Mouse (Mus musculus) CH12.LX (cell line): ENCODE data around the gene Ptprg. TPM values are rescaled to one million over a fixed set of nuclear protein-coding genes. Genes with fewer than 3 reads are reported as not detected.

Source experiments
- DNase-seq: peaks from one replicate; pipeline ENCODE4 v3.0.0-alpha.2; 2013; ENCODE audit errors: extremely low read depth
- H3K27ac ChIP-seq: 2 replicates; pipeline ENCODE4 v1.5.1; 2012; ENCODE audit warnings: low read depth, mild to moderate bottlenecking, control low read depth, moderate library complexity; ENCODE audit not compliant: insufficient read depth
- H3K27me3 ChIP-seq: replicated peaks from 2 replicates; pipeline ENCODE3; 2012; ENCODE audit warnings: inconsistent platforms
- H3K36me3 ChIP-seq, 2 experiments: replicated peaks in 1 of 2; 2 replicates each; pipeline versions ENCODE3 to v1.6.1; 2012; ENCODE audit warnings: inconsistent platforms in 1 of 2, low read length in 1 of 2, mild to moderate bottlenecking in 1 of 2, mixed read lengths in 1 of 2, moderate library complexity in 1 of 2; ENCODE audit not compliant: control insufficient read depth in 1 of 2, insufficient read depth in 1 of 2
- H3K4me1 ChIP-seq, 2 experiments: 2 replicates each; pipeline ENCODE4 v1.6.1; 2012; ENCODE audit warnings: inconsistent platforms in 1 of 2, moderate library complexity in 1 of 2; ENCODE audit not compliant: insufficient read depth in 2 of 2, control insufficient read depth in 1 of 2
- H3K4me2 ChIP-seq: 2 replicates; pipeline ENCODE4 v1.6.1; 2012; ENCODE audit warnings: low read depth, mild to moderate bottlenecking, control low read depth; ENCODE audit not compliant: poor library complexity, insufficient read depth, severe bottlenecking
- H3K4me3 ChIP-seq, 3 experiments: fragments of 150-350 bp in 1 of 3; sonication (generic) in 1 of 3; replicated peaks in 1 of 3; 2 replicates each; pipeline versions ENCODE3 to v1.5.1; 2011 to 2012; ENCODE audit warnings: low read depth in 2 of 3, low read length in 2 of 3, mild to moderate bottlenecking in 2 of 3, moderate library complexity in 2 of 3, control low read depth in 1 of 3, improper control_type of control experiment in 1 of 3, inconsistent platforms in 1 of 3, mixed read lengths in 1 of 3; ENCODE audit not compliant: poor library complexity in 1 of 3
- H3K79me2 ChIP-seq: replicated peaks from 2 replicates; pipeline ENCODE4 v1.6.1; 2012; ENCODE audit warnings: mild to moderate bottlenecking, moderate library complexity; ENCODE audit not compliant: control insufficient read depth, poor library complexity, insufficient read depth, severe bottlenecking; ENCODE audit errors: extremely low read depth
- H3K9ac ChIP-seq: 2 replicates; pipeline ENCODE4 v1.6.1; 2012; ENCODE audit warnings: low read depth, mild to moderate bottlenecking, control low read depth, moderate library complexity; ENCODE audit not compliant: insufficient read depth
- H3K9me3 ChIP-seq: replicated peaks from 2 replicates; pipeline ENCODE3; 2012; ENCODE audit warnings: low read length, inconsistent platforms, mixed read lengths
- CHD2 ChIP-seq: IDR thresholded peaks from 2 replicates; pipeline ENCODE4 v1.6.1; 2011; ENCODE audit warnings: low read length, improper control_type of control experiment
- E2F4 ChIP-seq: IDR thresholded peaks from 2 replicates; pipeline ENCODE4 v1.6.1; 2011; ENCODE audit warnings: low read depth, low read length, improper control_type of control experiment; ENCODE audit not compliant: insufficient replicate concordance
- EP300 ChIP-seq: IDR thresholded peaks from 2 replicates; pipeline ENCODE4 v1.6.1; 2011; ENCODE audit warnings: low read length, improper control_type of control experiment
- ETS1 ChIP-seq: conservative IDR thresholded peaks from 2 replicates; pipeline ENCODE4 v1.6.1; 2012; ENCODE audit warnings: low read depth, mild to moderate bottlenecking, inconsistent platforms, low read length, improper control_type of control experiment, moderate library complexity
- GABPA ChIP-seq: IDR thresholded peaks from 2 replicates; pipeline ENCODE4 v1.6.1; 2012; ENCODE audit warnings: low read depth, low read length, improper control_type of control experiment, inconsistent platforms; ENCODE audit not compliant: insufficient replicate concordance
- HCFC1 ChIP-seq: IDR thresholded peaks from 2 replicates; pipeline ENCODE4 v1.6.1; 2012; ENCODE audit warnings: low read depth, mild to moderate bottlenecking, inconsistent platforms, low read length, improper control_type of control experiment
- JUN ChIP-seq: IDR thresholded peaks from 2 replicates; pipeline ENCODE4 v1.6.1; 2011; ENCODE audit warnings: low read depth, mild to moderate bottlenecking, low read length, improper control_type of control experiment, moderate library complexity; ENCODE audit not compliant: insufficient read depth
- JUND ChIP-seq: conservative IDR thresholded peaks from 2 replicates; pipeline ENCODE4 v1.6.1; 2011; ENCODE audit warnings: low read depth, low read length, improper control_type of control experiment
- MAX ChIP-seq: IDR thresholded peaks from 2 replicates; pipeline ENCODE4 v1.6.1; 2011; ENCODE audit warnings: low read length, improper control_type of control experiment
- MEF2A ChIP-seq: IDR thresholded peaks from 2 replicates; pipeline ENCODE4 v1.6.1; 2014; ENCODE audit warnings: low read depth, mild to moderate bottlenecking, inconsistent platforms, low read length, improper control_type of control experiment, borderline replicate concordance
- NELFE ChIP-seq: IDR thresholded peaks from 2 replicates; pipeline ENCODE4 v1.6.1; 2011; ENCODE audit warnings: low read depth, low read length, improper control_type of control experiment
- PAX5 ChIP-seq: IDR thresholded peaks from 2 replicates; pipeline ENCODE4 v1.6.1; 2012; ENCODE audit warnings: low read length, inconsistent platforms, mixed read lengths
- RAD21 ChIP-seq: IDR thresholded peaks from 2 replicates; pipeline ENCODE4 v1.6.1; 2011; ENCODE audit warnings: low read depth, mild to moderate bottlenecking, low read length, improper control_type of control experiment, moderate library complexity
- SIN3A ChIP-seq: IDR thresholded peaks from 2 replicates; pipeline ENCODE4 v1.6.1; 2012; ENCODE audit warnings: low read length, improper control_type of control experiment, inconsistent platforms
- SMC3 ChIP-seq: IDR thresholded peaks from 2 replicates; pipeline ENCODE4 v1.6.1; 2011; ENCODE audit warnings: low read depth, low read length, improper control_type of control experiment
- TBP ChIP-seq: conservative IDR thresholded peaks from 2 replicates; pipeline ENCODE4 v1.6.1; 2011; ENCODE audit warnings: low read depth, low read length, improper control_type of control experiment
- TCF12 ChIP-seq: IDR thresholded peaks from 2 replicates; pipeline ENCODE4 v1.6.1; 2014; ENCODE audit warnings: low read depth, mild to moderate bottlenecking, inconsistent platforms, low read length, improper control_type of control experiment
- ZC3H11A ChIP-seq: IDR thresholded peaks from 2 replicates; pipeline ENCODE4 v1.6.1; 2012; ENCODE audit warnings: low read depth, mild to moderate bottlenecking, inconsistent platforms, low read length, improper control_type of control experiment
- ZKSCAN1 ChIP-seq: IDR thresholded peaks from 2 replicates; pipeline ENCODE4 v1.6.1; 2012; ENCODE audit warnings: low read depth, inconsistent platforms, low read length, improper control_type of control experiment, borderline replicate concordance
- ZMIZ1 ChIP-seq: IDR thresholded peaks from 2 replicates; pipeline ENCODE4 v1.6.1; 2012; ENCODE audit warnings: low read depth, mild to moderate bottlenecking, inconsistent platforms, low read length, improper control_type of control experiment
- dilution Hi-C: fragments of 300-500 bp; cut with MboI; formaldehyde crosslinking; loops from 2 replicates; pipeline ENCODE4 v1.14.3; 2020; ENCODE audit warnings: low sequenced_read_pairs; ENCODE audit not compliant: extremely low pct_unique_long_range_greater_than_20kb, extremely low pct_ligation_motif_present
- in situ Hi-C: fragments of 300-500 bp; cut with MboI; formaldehyde crosslinking; loops from 3 replicates; pipeline ENCODE4 v1.14.3; 2019; ENCODE audit warnings: low sequenced_read_pairs, low pct_ligation_motif_present, low pct_unique_long_range_greater_than_20kb, mixed read lengths
- polyA plus RNA-seq: library from polyadenylated mRNA; unstranded; fragments of >175 nt; gene quantifications from 2 replicates; pipeline ENCODE4 v1.2.1, GENCODE M21; 2012; ENCODE audit warnings: low read depth; ENCODE audit not compliant: insufficient read length
- total RNA-seq, 2 experiments: library from RNA; depleted of rRNA; stranded (reverse); fragments of 300-350 nt in 1 of 2; fragments of >200 nt in 1 of 2; gene quantifications; 2 replicates each; pipeline ENCODE4 v1.2.3; 2012 to 2014

The Ptprg gene
- total and polyA plus RNA-seq, 3 experiments, result 0.08 TPM; not detected in 2

- no peak overlapping the region for H3K27ac ChIP-seq
- H3K36me3 ChIP-seq, result no peaks in the 10 kb centered on the region
- DNase-seq, result no peak
- in situ Hi-C loops (no loop called here), dilution Hi-C loops (no loop called here)
- H3K4me1 ChIP-seq, result no peaks in the 10 kb centered on the region
- H3K9ac ChIP-seq, result no peak overlapping the region
- no peaks in the 10 kb centered on the region for H3K27me3 ChIP-seq
- no peak overlapping the region for H3K4me3 ChIP-seq
- TF ChIP-seq JUN (no peak), MAX (no peak), ZMIZ1 (no peak), JUND (no peak), ETS1 (no peak), SIN3A (no peak), PAX5 (no peak), E2F4 (no peak), CHD2 (no peak), ZKSCAN1 (no peak), SMC3 (no peak), EP300 (no peak), RAD21 (no peak), ZC3H11A (no peak), HCFC1 (no peak), NELFE (no peak), TBP (no peak), TCF12 (no peak), MEF2A (no peak)
- H3K79me2 ChIP-seq, result no peaks in the 10 kb centered on the region
- no peak overlapping the region for H3K4me2 ChIP-seq
- no peaks in the 10 kb centered on the region for H3K9me3 ChIP-seq
These were observed 483.4 kb downstream of the Ptprg start for GRCm38 (mm10) chr14:12036530-12037283.

GRCm38 (mm10) chr14:12039743-12040142 is 486.4 kb downstream of the Ptprg start:
- Histone ChIP-seq H3K27ac (no peak overlapping the region), H3K27me3 (no peaks in the 10 kb centered on the region), H3K9me3 (no peaks in the 10 kb centered on the region)
- TF ChIP-seq GABPA, result no peak
- TF ChIP-seq, all 38 proteins: peak for 0
- dilution Hi-C loops, result no loop called here
- no peak overlapping the region for H3K4me2 ChIP-seq
- H3K4me1 ChIP-seq, result no peaks in the 10 kb centered on the region
- in situ Hi-C loops, result no loop called here
- H3K79me2 ChIP-seq, result no peaks in the 10 kb centered on the region
- H3K36me3 ChIP-seq, result no peaks in the 10 kb centered on the region
- H3K9ac ChIP-seq, result no peak overlapping the region
- H3K4me3 ChIP-seq, result no peak overlapping the region
- no peak for DNase-seq
